Mouse (Mus musculus): ENCODE results near the gene Itga4.

DNA sequence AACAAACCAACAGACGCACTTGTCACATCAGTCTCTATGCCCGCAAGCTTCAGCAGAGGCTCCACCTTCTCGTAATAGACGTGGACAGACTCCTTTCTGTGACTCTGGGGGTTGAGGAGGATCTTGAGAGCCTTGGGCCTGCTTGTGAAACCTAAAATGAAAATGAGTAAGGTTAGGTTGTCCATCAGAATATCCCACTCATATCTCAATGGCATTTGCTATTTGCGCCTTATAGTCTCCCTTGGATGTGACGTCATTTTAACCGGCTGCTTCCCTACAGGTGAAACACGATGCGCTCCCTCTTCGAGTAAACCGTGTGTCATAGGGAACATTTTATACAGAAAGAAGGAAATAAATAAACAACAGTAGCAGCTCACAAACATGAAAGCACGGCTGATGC is 113.4 kb downstream of the Itga4 start:
- TF ChIP-seq TAL1 (IDR thresholded peaks at IDR 0.05; ENCODE audit: low read length) (no peak), GATA1 (IDR thresholded peaks at IDR 0.05; ENCODE audit: low read length) (no peak)
